Mouse (Mus musculus) liver, embryonic 14.5 days (tissue): Measurements from ENCODE around the gene Msantd1. TPM values are rescaled to one million over a fixed set of nuclear protein-coding genes. Genes with fewer than 3 reads are reported as not detected.
"Not testable (repeated sequence)": the region's sequence is repeated elsewhere in the genome, so short reads cannot be mapped to it uniquely, and the experiment has no call there.

Experiments
- ATAC-seq: fragments of 200-750 bp; cut with Nextera tagmentation; 2 replicates; pipeline ENCODE4 v1.8.0; 2017; ENCODE audit warnings: moderate number of reproducible peaks, mild to moderate bottlenecking, moderate library complexity; ENCODE audit not compliant: insufficient read depth
- DNase-seq, 3 experiments: peaks; one replicate each; pipeline ENCODE4 v3.0.0-alpha.2; 2012 to 2013; ENCODE audit warnings: low read depth in 3 of 3, low spot score in 3 of 3
- H3K27ac ChIP-seq: fragments of 300-500 bp; sonication (generic); 2 replicates; pipeline ENCODE4 v1.5.1; 2014; ENCODE audit warnings: moderate library complexity, mild to moderate bottlenecking, control low read depth, inconsistent platforms
- H3K27me3 ChIP-seq: fragments of 300-500 bp; sonication (generic); 2 replicates; pipeline ENCODE4 v1.6.1; 2014; ENCODE audit warnings: mild to moderate bottlenecking, low read length, moderate library complexity; ENCODE audit not compliant: control insufficient read depth, insufficient read depth
- H3K36me3 ChIP-seq: fragments of 300-500 bp; sonication (generic); replicated peaks from 2 replicates; pipeline ENCODE4 v1.6.1; 2014; ENCODE audit warnings: low read depth; ENCODE audit not compliant: control insufficient read depth, insufficient read depth
- H3K4me1 ChIP-seq, 2 experiments: fragments of 200-500 bp in 1 of 2; fragments of 300-500 bp in 1 of 2; sonication (generic) in 1 of 2; replicated peaks; 2 replicates each; pipeline ENCODE4 v1.6.1; 2012 to 2014; ENCODE audit warnings: antibody characterized with exemption in 1 of 2, inconsistent platforms in 1 of 2, low read length in 1 of 2; ENCODE audit not compliant: control insufficient read depth in 2 of 2, insufficient read depth in 2 of 2
- H3K4me2 ChIP-seq: fragments of 300-500 bp; sonication (generic); 2 replicates; pipeline ENCODE4 v1.6.1; 2014; ENCODE audit warnings: low read depth, mild to moderate bottlenecking, control low read depth, moderate library complexity
- H3K4me3 ChIP-seq, 2 experiments: fragments of 200-500 bp in 1 of 2; fragments of 300-500 bp in 1 of 2; sonication (generic) in 1 of 2; 2 replicates each; pipeline ENCODE4 v1.5.1; 2012 to 2014; ENCODE audit warnings: low read depth in 2 of 2, low read length in 2 of 2, mild to moderate bottlenecking in 2 of 2, control low read depth in 1 of 2, inconsistent platforms in 1 of 2, moderate library complexity in 1 of 2; ENCODE audit not compliant: insufficient read depth in 1 of 2
- H3K9ac ChIP-seq: fragments of 300-500 bp; sonication (generic); replicated peaks from 2 replicates; pipeline ENCODE4 v1.6.1; 2014; ENCODE audit warnings: mild to moderate bottlenecking, control low read depth, moderate library complexity
- H3K9me3 ChIP-seq: fragments of 300-500 bp; sonication (generic); 2 replicates; pipeline ENCODE4 v1.6.1; 2016; ENCODE audit warnings: low read length, mixed read lengths; ENCODE audit not compliant: control insufficient read depth
- CTCF ChIP-seq: IDR thresholded peaks from 2 replicates; pipeline ENCODE4 v1.5.1; 2016; ENCODE audit warnings: antibody characterized with exemption, low read depth, control low read depth
- EP300 ChIP-seq: IDR thresholded peaks from 2 replicates; pipeline ENCODE4 v1.6.1; 2016; ENCODE audit warnings: antibody characterized with exemption, low read depth
- WGBS: fragments of 180-500 bp; shearing (Covaris S2); extraction: QIAGEN DNeasy Blood & Tissue Kit; methylation state at CpG from one replicate; pipeline ENCODE4 v1.1.7; 2014; ENCODE audit not compliant: insufficient replicate concordance; 5-methylcytosine and 5-hydroxymethylcytosine counted together
- polyA plus RNA-seq, 2 experiments: library from polyadenylated mRNA; depleted of rRNA in 1 of 2; stranded (reverse) in 1 of 2; unstranded in 1 of 2; fragments of >200 nt; fragmentation: Nextera tagmentation in 1 of 2; extraction: Ambion mirVana in 1 of 2; gene quantifications; 2 replicates each; pipeline versions ENCODE4 v1.2.1 to v1.2.3; 2012 to 2014

Gene Msantd1
- polyA plus RNA-seq (2012; rRNA removed) (0.90 and 1.2 TPM in 2 replicates), polyA plus RNA-seq (2014; fragmentation: Nextera tagmentation; extraction: Ambion mirVana) (0.17 and 0.27 TPM in 2 replicates)

- Histone ChIP-seq H3K4me3 (no peak within 1 kb of the TSS), H3K27ac (no peak within 1 kb of the TSS; the same call in none of the 2 replicates), H3K4me2 (no peak within 1 kb of the TSS), H3K9ac (no peak within 1 kb of the TSS), H3K36me3 (peaks cover 13% of the 10 kb centered on the region), H3K27me3 (no peaks in the 10 kb centered on the region), H3K9me3 (no peaks in the 10 kb centered on the region), H3K4me1 (peaks cover 23 to 24% of the 10 kb centered on the region in 2 experiments)
- WGBS = 82% methylated on average over 6 of the region's 6 CpGs
- ATAC-seq (no peak), DNase-seq (no peak)
- TF ChIP-seq CTCF (no peak), EP300 (no peak)
Observed at GRCm38 (mm10) chr5:34907910-34908725, at the start of gene Msantd1. Gene Msantd1 (plus strand): TSS chr5:34908012.

- H3K4me2 ChIP-seq = no peak overlapping the region
- H3K9me3 ChIP-seq = no peaks in the 10 kb centered on the region
- H3K27ac ChIP-seq = no peak overlapping the region
- H3K27me3 ChIP-seq = no peaks in the 10 kb centered on the region
- DNase-seq (peak; percentile 22 to 27 (median 22)), ATAC-seq (peak; percentile 99)
- WGBS = 27% methylated on average over 5 of the region's 5 CpGs
- peaks cover 0 to 6% of the 10 kb centered on the region in 2 experiments; a peak in 3 of 4 replicates for H3K4me1 ChIP-seq
- H3K4me3 ChIP-seq = no peak overlapping the region
- no peak overlapping the region for H3K9ac ChIP-seq
- peak; percentile 70 for TF ChIP-seq EP300
- TF ChIP-seq CTCF = no peak
- H3K36me3 ChIP-seq = peaks cover 22% of the 10 kb centered on the region
Observed at GRCm38 (mm10) chr5:34865367-34865766, 42.4 kb upstream of the Msantd1 start.

GRCm38 (mm10) chr5:34880307-34880706 is 27.5 kb upstream of the Msantd1 start:
- not testable (repeated sequence) for H3K9me3 ChIP-seq, H3K4me3 ChIP-seq, H3K27me3 ChIP-seq
- H3K4me1 ChIP-seq = peaks cover 25 to 29% of the 10 kb centered on the region in 2 experiments
- peak overlapping the region; percentile 94 for H3K27ac ChIP-seq
- H3K4me2 ChIP-seq = peak overlapping the region; percentile 53
- peak; percentile 60 for TF ChIP-seq EP300
- ATAC-seq = peak; percentile 38; the same call in 1 of the 2 replicates
- H3K9ac ChIP-seq = 0 out of 2 replicates have a peak overlapping the region, but pooled peaks have one; percentile 27
- DNase-seq = peak; percentile 34 to 51 (median 41)
- peaks cover 52% of the 10 kb centered on the region for H3K36me3 ChIP-seq
- WGBS = 47% methylated on average over 3 of the region's 3 CpGs

GRCm38 (mm10) chr5:34881023-34881422 is 26.8 kb upstream of the Msantd1 start:
- ATAC-seq = peak; percentile 99
- Histone ChIP-seq H3K27me3 (no peaks in the 10 kb centered on the region), H3K4me1 (peaks cover 25 to 29% of the 10 kb centered on the region in 2 experiments), H3K9ac (peak overlapping the region; percentile 59), H3K27ac (peak overlapping the region; percentile 94), H3K4me2 (peak overlapping the region; percentile 53), H3K4me3 (no peak overlapping the region), H3K36me3 (peaks cover 47% of the 10 kb centered on the region), H3K9me3 (no peaks in the 10 kb centered on the region)
- peak; percentile 70 to 77 (median 74) for DNase-seq
- peak; percentile 96 for TF ChIP-seq EP300
- TF ChIP-seq CTCF = no peak
- 16% methylated on average over 3 of the region's 3 CpGs for WGBS

GRCm38 (mm10) chr5:34885250-34885649 is 22.6 kb upstream of the Msantd1 start:
- Histone ChIP-seq H3K4me3 (no peak overlapping the region), H3K4me1 (peaks cover 19 to 20% of the 10 kb centered on the region in 2 experiments), H3K36me3 (peaks cover 38% of the 10 kb centered on the region), H3K9me3 (no peaks in the 10 kb centered on the region), H3K9ac (no peak overlapping the region), H3K27me3 (no peaks in the 10 kb centered on the region), H3K27ac (no peak overlapping the region), H3K4me2 (no peak overlapping the region)
- DNase-seq (no peak), ATAC-seq (no peak)
- 89% methylated on average over 3 of the region's 3 CpGs for WGBS
- TF ChIP-seq EP300 (no peak), CTCF (peak; percentile 76)
